Mouse (Mus musculus): Measurements from ENCODE around the gene Trp53bp1.

DNA sequence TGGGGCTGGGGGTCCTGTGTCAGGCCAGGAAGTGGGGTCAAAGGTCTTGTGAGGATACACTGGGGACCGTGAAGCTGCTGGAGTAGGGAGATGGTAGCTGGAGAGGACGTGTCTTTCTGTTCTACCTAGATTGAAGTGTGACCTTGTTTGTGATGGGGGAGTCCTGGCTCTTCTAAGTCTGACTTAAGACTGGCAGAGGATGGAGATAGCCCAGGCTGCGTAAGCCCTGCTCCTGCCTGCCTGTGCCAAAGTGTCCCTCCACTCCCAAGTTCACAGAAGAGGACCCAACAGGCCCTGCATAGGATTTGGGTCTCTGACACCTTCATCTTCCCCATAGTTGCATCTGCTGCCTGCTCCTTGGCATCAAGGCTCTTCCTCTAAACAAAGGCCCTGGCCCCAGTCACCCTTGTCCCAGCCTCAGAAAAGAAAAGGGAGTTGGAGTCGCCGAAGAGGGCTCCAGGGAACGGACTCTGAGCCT is 25.6 kb upstream of the Trp53bp1 start:
- TF ChIP-seq CTCF (IDR thresholded peaks at IDR 0.05; ENCODE audit: borderline replicate concordance, insufficient read depth, low read length) (no peak), POLR2A (IDR thresholded peaks at IDR 0.05; ENCODE audit: low read depth, low read length) (no peak)
